Mouse (Mus musculus): ENCODE data around the gene Anapc15-ps. TPM values are rescaled to one million over a fixed set of nuclear protein-coding genes. Genes with fewer than 3 reads are reported as not detected.

Anapc15-ps gene
- polyA plus RNA-seq, 1 experiment from 2014 or later: not detected

GRCm38 (mm10) chr10:95689833-95690232, 16.6 kb upstream of the Anapc15-ps start:
- Histone ChIP-seq H3K9ac (no peak overlapping the region), H3K36me3 (no peaks in the 10 kb centered on the region), H3K9me3 (replicated peaks) (no peaks in the 10 kb centered on the region), H3K4me2 (no peak overlapping the region), H3K27me3 (replicated peaks) (no peaks in the 10 kb centered on the region), H3K27ac (ENCODE audit: poor library complexity, severe bottlenecking) (no peak overlapping the region), H3K4me3 (no peak overlapping the region), H3K4me1 (replicated peaks) (0 out of 2 replicates have a peak, but pooled peaks cover 5% of the 10 kb centered on the region)
- 85% methylated on average over 1 of the region's 1 CpGs for WGBS
- ATAC-seq (ENCODE audit: insufficient number of reproducible peaks, low FRiP score): no peak

DNA sequence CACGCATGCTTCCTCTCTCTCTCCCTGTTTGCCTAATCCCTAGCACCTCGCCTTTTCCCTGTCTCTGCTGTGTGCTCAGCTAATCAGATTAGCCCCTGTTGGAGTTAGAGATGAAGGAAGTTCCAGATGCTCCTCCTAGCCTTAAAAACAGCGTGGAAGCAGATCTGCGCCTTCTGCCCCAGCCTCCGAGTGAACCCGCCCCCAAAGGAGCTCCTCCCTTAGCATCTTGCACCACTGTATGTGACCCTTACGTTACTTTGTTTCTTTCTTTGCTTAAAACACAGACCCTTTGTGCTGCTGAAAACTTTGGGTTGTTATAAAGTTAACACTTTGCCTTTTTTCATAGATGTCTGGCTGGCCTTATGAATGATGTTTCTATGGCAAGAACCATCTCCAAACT, 15.8 kb upstream of the Anapc15-ps start:
- Histone ChIP-seq H3K4me3 (no peak overlapping the region), H3K27me3 (replicated peaks) (no peaks in the 10 kb centered on the region)
- no peak for ATAC-seq (ENCODE audit: insufficient number of reproducible peaks, low FRiP score)

GRCm38 (mm10) chr10:95687558-95688141, 14.4 kb upstream of the Anapc15-ps start:
- Histone ChIP-seq H3K27ac (ENCODE audit: poor library complexity, severe bottlenecking) (no peak overlapping the region), H3K4me1 (replicated peaks) (0 out of 2 replicates have a peak, but pooled peaks cover 5% of the 10 kb centered on the region), H3K36me3 (no peaks in the 10 kb centered on the region), H3K9me3 (replicated peaks) (no peaks in the 10 kb centered on the region), H3K27me3 (replicated peaks) (no peaks in the 10 kb centered on the region), H3K9ac (no peak overlapping the region), H3K4me2 (no peak overlapping the region), H3K4me3 (no peak overlapping the region)
- no peak for ATAC-seq (ENCODE audit: insufficient number of reproducible peaks, low FRiP score)
- 67% methylated on average over 21 of the region's 21 CpGs for WGBS

More for the DNA sequence above, 15.8 kb upstream of the Anapc15-ps start:
- no peaks in the 10 kb centered on the region for H3K9me3 ChIP-seq (replicated peaks)
- no peaks in the 10 kb centered on the region for H3K36me3 ChIP-seq
- no peak overlapping the region for H3K27ac ChIP-seq (ENCODE audit: poor library complexity, severe bottlenecking)
- H3K9ac ChIP-seq: no peak overlapping the region
- no peak overlapping the region for H3K4me2 ChIP-seq
- H3K4me1 ChIP-seq (replicated peaks): 0 out of 2 replicates have a peak, but pooled peaks cover 5% of the 10 kb centered on the region
- 72% methylated on average over 7 of the region's 7 CpGs for WGBS

DNA sequence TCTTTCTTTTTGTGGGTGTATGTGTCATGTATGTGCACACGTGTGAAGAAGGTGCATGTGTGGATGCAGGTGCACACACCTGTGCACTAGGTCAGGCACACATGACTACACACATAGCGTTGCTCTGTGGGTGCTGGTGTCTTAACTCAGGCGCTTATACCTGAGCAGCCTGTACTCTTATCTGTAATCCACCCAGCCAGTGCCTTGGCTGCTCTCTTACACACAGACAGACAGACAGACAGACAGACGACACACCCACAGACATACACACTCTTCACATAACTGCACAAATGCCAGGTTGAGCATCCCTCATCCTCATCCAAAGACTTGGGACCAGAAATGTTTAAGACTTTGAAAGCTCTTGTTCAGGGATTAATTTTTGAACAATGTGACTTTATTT, 12.8 kb upstream of the Anapc15-ps start:
- Histone ChIP-seq H3K27ac (ENCODE audit: poor library complexity, severe bottlenecking) (no peak overlapping the region), H3K9ac (no peak overlapping the region), H3K4me2 (no peak overlapping the region), H3K4me1 (replicated peaks) (peaks cover 5% of the 10 kb centered on the region; the same call in 1 of the 2 replicates), H3K27me3 (replicated peaks) (no peaks in the 10 kb centered on the region), H3K36me3 (no peaks in the 10 kb centered on the region), H3K4me3 (no peak overlapping the region), H3K9me3 (replicated peaks) (no peaks in the 10 kb centered on the region)
- WGBS: 81% methylated on average over 4 of the region's 4 CpGs
- ATAC-seq (ENCODE audit: insufficient number of reproducible peaks, low FRiP score): no peak

GRCm38 (mm10) chr10:95684782-95685555, 11.7 kb upstream of the Anapc15-ps start:
- Histone ChIP-seq H3K9me3 (replicated peaks) (no peaks in the 10 kb centered on the region), H3K27me3 (replicated peaks) (no peaks in the 10 kb centered on the region), H3K27ac (ENCODE audit: poor library complexity, severe bottlenecking) (no peak overlapping the region), H3K4me1 (replicated peaks) (peaks cover 15% of the 10 kb centered on the region; the same call in 1 of the 2 replicates), H3K4me2 (no peak overlapping the region), H3K4me3 (no peak overlapping the region), H3K36me3 (no peaks in the 10 kb centered on the region), H3K9ac (no peak overlapping the region)
- ATAC-seq (ENCODE audit: insufficient number of reproducible peaks, low FRiP score): no peak
- WGBS: 49% methylated on average over 15 of the region's 15 CpGs

DNA sequence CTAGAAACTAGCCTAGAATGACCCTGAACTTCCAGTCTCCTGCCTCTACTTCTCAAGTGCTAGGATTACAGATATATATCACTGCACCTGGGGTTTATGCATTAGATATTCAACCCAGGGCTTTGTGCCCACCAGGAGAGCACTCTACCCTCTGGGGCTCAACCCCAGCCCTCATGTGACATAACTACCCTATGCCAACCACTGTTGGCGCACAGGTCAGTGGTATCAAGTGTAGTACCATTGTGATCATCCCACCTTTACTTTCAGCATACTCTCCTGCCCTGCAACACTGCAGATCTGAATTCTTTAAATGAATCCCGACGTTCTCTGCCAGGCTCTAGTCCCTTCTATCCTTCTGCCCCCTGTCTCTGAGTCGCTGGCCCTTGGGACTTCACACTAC, 11.0 kb upstream of the Anapc15-ps start:
- H3K4me2 ChIP-seq: no peak overlapping the region
- 90% methylated on average over 4 of the region's 4 CpGs for WGBS
- peaks cover 19% of the 10 kb centered on the region; the same call in 1 of the 2 replicates for H3K4me1 ChIP-seq (replicated peaks)
- no peaks in the 10 kb centered on the region for H3K27me3 ChIP-seq (replicated peaks)
- no peak overlapping the region for H3K4me3 ChIP-seq
- no peak overlapping the region for H3K9ac ChIP-seq
- H3K27ac ChIP-seq (ENCODE audit: poor library complexity, severe bottlenecking): no peak overlapping the region
- H3K36me3 ChIP-seq: no peaks in the 10 kb centered on the region
- ATAC-seq (ENCODE audit: insufficient number of reproducible peaks, low FRiP score): no peak
- H3K9me3 ChIP-seq (replicated peaks): no peaks in the 10 kb centered on the region

DNA sequence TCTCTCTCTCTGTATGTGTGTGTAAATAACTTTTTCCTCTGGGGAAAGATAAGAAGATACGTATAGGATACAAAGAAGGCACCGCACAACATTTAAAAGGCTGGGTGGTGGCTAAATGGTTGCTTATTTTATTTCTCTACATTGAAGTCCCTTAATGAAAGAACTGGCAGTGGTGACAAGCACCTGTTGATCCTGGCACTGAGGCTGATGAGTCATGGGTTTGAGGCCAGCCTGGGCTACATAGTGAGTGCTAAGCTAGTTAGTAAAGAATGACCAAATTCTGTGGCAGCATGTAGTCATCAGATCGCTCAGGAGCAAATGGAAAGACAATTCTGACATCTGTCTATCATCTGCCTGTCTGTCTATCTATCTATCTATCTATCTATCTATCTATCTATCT, 10.5 kb upstream of the Anapc15-ps start:
- 96% methylated on average over 3 of the region's 3 CpGs for WGBS
- no peak overlapping the region for H3K9ac ChIP-seq

GRCm38 (mm10) chr10:95682964-95683363, 9.7 kb upstream of the Anapc15-ps start:
- Histone ChIP-seq H3K4me1 (replicated peaks) (peaks cover 26% of the 10 kb centered on the region), H3K4me2 (no peak overlapping the region), H3K36me3 (no peaks in the 10 kb centered on the region), H3K27me3 (replicated peaks) (no peaks in the 10 kb centered on the region), H3K27ac (ENCODE audit: poor library complexity, severe bottlenecking) (no peak overlapping the region), H3K9ac (no peak overlapping the region), H3K4me3 (no peak overlapping the region), H3K9me3 (replicated peaks) (no peaks in the 10 kb centered on the region)
- 77% methylated on average over 10 of the region's 10 CpGs for WGBS
- ATAC-seq (ENCODE audit: insufficient number of reproducible peaks, low FRiP score): no peak

More for the DNA sequence above, 10.5 kb upstream of the Anapc15-ps start:
- H3K27me3 ChIP-seq (replicated peaks): no peaks in the 10 kb centered on the region
- ATAC-seq (ENCODE audit: insufficient number of reproducible peaks, low FRiP score): no peak
- no peaks in the 10 kb centered on the region for H3K36me3 ChIP-seq
- H3K4me2 ChIP-seq: no peak overlapping the region
- H3K9me3 ChIP-seq (replicated peaks): no peaks in the 10 kb centered on the region
- peaks cover 20% of the 10 kb centered on the region; the same call in 1 of the 2 replicates for H3K4me1 ChIP-seq (replicated peaks)
- H3K4me3 ChIP-seq: no peak overlapping the region
- no peak overlapping the region for H3K27ac ChIP-seq (ENCODE audit: poor library complexity, severe bottlenecking)

- H3K4me1 ChIP-seq (replicated peaks): peaks cover 25% of the 10 kb centered on the region
- H3K4me2 ChIP-seq: no peak overlapping the region
- WGBS: 86% methylated on average over 9 of the region's 9 CpGs
- H3K9me3 ChIP-seq (replicated peaks): no peaks in the 10 kb centered on the region
- no peak for ATAC-seq (ENCODE audit: insufficient number of reproducible peaks, low FRiP score)
- H3K9ac ChIP-seq: no peak overlapping the region
- H3K36me3 ChIP-seq: no peaks in the 10 kb centered on the region
- no peak overlapping the region for H3K27ac ChIP-seq (ENCODE audit: poor library complexity, severe bottlenecking)
- no peaks in the 10 kb centered on the region for H3K27me3 ChIP-seq (replicated peaks)
- no peak overlapping the region for H3K4me3 ChIP-seq
These were observed 9.0 kb upstream of the Anapc15-ps start for GRCm38 (mm10) chr10:95682091-95682740.

GRCm38 (mm10) chr10:95681481-95681880, 8.2 kb upstream of the Anapc15-ps start:
- WGBS: 73% methylated on average over 4 of the region's 4 CpGs
- no peak for ATAC-seq (ENCODE audit: insufficient number of reproducible peaks, low FRiP score)
- Histone ChIP-seq H3K27me3 (replicated peaks) (no peaks in the 10 kb centered on the region), H3K4me2 (peak overlapping the region; percentile 47; the same call in 1 of the 2 replicates), H3K4me1 (replicated peaks) (peaks cover 31% of the 10 kb centered on the region), H3K9ac (no peak overlapping the region), H3K9me3 (replicated peaks) (no peaks in the 10 kb centered on the region), H3K4me3 (peak overlapping the region; percentile 13; the same call in 1 of the 2 replicates), H3K36me3 (no peaks in the 10 kb centered on the region), H3K27ac (ENCODE audit: poor library complexity, severe bottlenecking) (no peak overlapping the region)

DNA sequence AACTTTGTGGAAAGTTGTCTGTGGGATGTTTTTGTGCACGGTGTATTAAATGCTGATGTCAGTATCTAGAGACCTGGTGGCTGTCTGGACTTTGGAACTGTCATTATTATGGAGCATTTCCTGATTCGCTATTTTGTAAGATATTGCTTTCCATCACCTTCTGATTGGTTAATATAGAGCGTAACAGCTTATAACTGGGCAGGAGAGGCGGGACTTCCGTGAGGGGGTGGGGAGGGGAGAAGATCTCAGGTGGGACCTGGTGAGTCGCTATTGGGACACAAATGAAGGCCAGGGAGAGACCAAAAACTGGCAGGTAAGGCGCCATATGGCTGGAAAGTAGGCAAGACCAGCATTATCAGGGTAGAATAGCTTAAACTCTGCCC, 7.8 kb upstream of the Anapc15-ps start:
- peak; percentile 44; the same call in 1 of the 2 replicates for ATAC-seq (ENCODE audit: insufficient number of reproducible peaks, low FRiP score)
- Histone ChIP-seq H3K9ac (no peak overlapping the region), H3K27me3 (replicated peaks) (no peaks in the 10 kb centered on the region), H3K4me1 (replicated peaks) (peaks cover 35% of the 10 kb centered on the region), H3K36me3 (no peaks in the 10 kb centered on the region), H3K4me3 (peak overlapping the region; percentile 13), H3K4me2 (peak overlapping the region; percentile 47), H3K9me3 (replicated peaks) (no peaks in the 10 kb centered on the region), H3K27ac (ENCODE audit: poor library complexity, severe bottlenecking) (no peak overlapping the region)
- WGBS: 50% methylated on average over 7 of the region's 7 CpGs

Measured in heart, embryonic 12.5 days (tissue).